Mouse (Mus musculus) testis, adult 2 months (tissue): ENCODE measurements around the gene Spi1.

Experiments
- CTCF ChIP-seq: fragments of 200-500 bp; IDR thresholded peaks from 2 replicates; pipeline ENCODE4 v1.5.1; 2012; ENCODE audit warnings: low read depth, mild to moderate bottlenecking, inconsistent platforms, low read length, moderate library complexity; ENCODE audit not compliant: control insufficient read depth, insufficient read depth, insufficient replicate concordance
- POLR2A ChIP-seq: fragments of 200-500 bp; IDR thresholded peaks from 2 replicates; pipeline ENCODE4 v1.6.1; 2012; ENCODE audit warnings: low read depth, mild to moderate bottlenecking, inconsistent platforms, low read length, moderate library complexity; ENCODE audit not compliant: control insufficient read depth

GRCm38 (mm10) chr2:91081775-91082695 lies at the start of gene Spi1:
- TF ChIP-seq CTCF, result no peak
- no peak for TF ChIP-seq POLR2A
